Mouse (Mus musculus) lung, embryonic 14.5 days (tissue): Measurements from ENCODE around the gene Zfp655. TPM values are rescaled to one million over a fixed set of nuclear protein-coding genes. Genes with fewer than 3 reads are reported as not detected.
"Not testable (repeated sequence)": the region's sequence is repeated elsewhere in the genome, so short reads cannot be mapped to it uniquely, and the experiment has no call there.

Source experiments
- ATAC-seq: fragments of 200-750 bp; cut with Nextera tagmentation; 2 replicates; pipeline ENCODE4 v1.8.0; 2017; ENCODE audit warnings: mild to moderate bottlenecking, moderate TSS enrichment, moderate library complexity; ENCODE audit not compliant: insufficient read depth
- DNase-seq: peaks from one replicate; pipeline ENCODE4 v3.0.0-alpha.2; 2015
- H3K27ac ChIP-seq: fragments of 300-500 bp; sonication (generic); 2 replicates; pipeline ENCODE4 v1.5.1; 2014; ENCODE audit warnings: low read depth, mild to moderate bottlenecking, moderate library complexity
- H3K27me3 ChIP-seq: fragments of 300-500 bp; sonication (generic); 2 replicates; pipeline ENCODE4 v1.6.1; 2014; ENCODE audit warnings: low read length, control low read depth; ENCODE audit not compliant: insufficient read depth
- H3K36me3 ChIP-seq: fragments of 300-500 bp; sonication (generic); 2 replicates; pipeline ENCODE4 v1.6.1; 2014; ENCODE audit warnings: control low read depth; ENCODE audit not compliant: insufficient read depth
- H3K4me1 ChIP-seq: fragments of 300-500 bp; sonication (generic); 2 replicates; pipeline ENCODE4 v1.6.1; 2014; ENCODE audit warnings: antibody characterized with exemption, control low read depth; ENCODE audit not compliant: insufficient read depth
- H3K4me2 ChIP-seq: fragments of 300-500 bp; sonication (generic); 2 replicates; pipeline ENCODE4 v1.6.1; 2014; ENCODE audit warnings: mild to moderate bottlenecking
- H3K4me3 ChIP-seq: fragments of 300-500 bp; sonication (generic); 2 replicates; pipeline ENCODE4 v1.5.1; 2014; ENCODE audit warnings: low read depth, low read length
- H3K9ac ChIP-seq: fragments of 300-500 bp; sonication (generic); 2 replicates; pipeline ENCODE4 v1.6.1; 2014
- H3K9me3 ChIP-seq: fragments of 300-500 bp; sonication (generic); 2 replicates; pipeline ENCODE4 v1.6.1; 2016; ENCODE audit warnings: low read depth, low read length, control low read depth
- CTCF ChIP-seq: IDR thresholded peaks from 2 replicates; pipeline ENCODE4 v1.5.1; 2016; ENCODE audit warnings: antibody characterized with exemption, low read depth
- WGBS: fragments of 180-500 bp; shearing (Covaris S2); extraction: QIAGEN DNeasy Blood & Tissue Kit; methylation state at CpG from one replicate; pipeline ENCODE4 v1.1.7; 2014; 5-methylcytosine and 5-hydroxymethylcytosine counted together
- polyA plus RNA-seq: library from polyadenylated mRNA; unstranded; fragments of >200 nt; fragmentation: Nextera tagmentation; extraction: Ambion mirVana; gene quantifications from 2 replicates; pipeline ENCODE4 v1.2.1, GENCODE M21; 2014

The Zfp655 gene
- polyA plus RNA-seq, 1 experiment from 2014 or later: 37.0 TPM

DNA sequence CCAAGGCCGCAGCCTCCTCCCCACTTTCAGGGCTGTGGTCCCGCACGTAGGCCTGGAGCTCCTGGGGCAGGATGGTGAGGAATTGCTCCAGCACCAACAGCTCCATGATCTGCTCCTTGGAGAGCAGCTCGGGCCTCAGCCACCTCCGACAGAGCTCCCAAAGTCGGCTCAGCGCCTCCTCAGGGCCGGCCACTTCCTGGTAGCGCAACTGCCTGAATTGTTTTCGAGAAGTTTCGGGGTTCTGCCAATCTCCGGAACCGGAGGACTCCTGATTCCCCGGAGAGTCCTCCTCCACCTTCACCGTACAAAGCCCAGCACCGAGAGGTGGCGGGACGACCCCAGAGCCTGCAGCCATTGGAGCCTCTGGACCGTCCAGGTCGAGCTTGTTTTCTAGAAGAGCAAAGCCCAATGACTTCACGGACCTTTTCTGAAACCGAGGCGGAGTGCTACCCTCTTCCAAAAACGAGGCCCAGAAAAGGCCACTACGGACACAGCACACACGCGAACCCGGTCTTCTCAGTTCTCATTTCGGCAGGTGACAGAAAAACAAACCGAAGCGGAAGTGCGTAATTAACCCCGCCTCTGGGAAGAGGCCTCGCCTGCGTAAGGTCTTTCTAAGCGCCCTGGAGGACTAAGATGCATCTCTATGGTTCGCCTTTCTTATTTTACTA lies 30.1 kb upstream of the Zfp655 start, which contains the start of gene Zkscan14:
Zkscan14 (minus strand) TSS at position 548 of the 671 bp plus-strand sequence.
- no peaks in the 10 kb centered on the region; the same call in 1 of the 2 replicates for H3K4me1 ChIP-seq
- H3K4me2 ChIP-seq: peak within 1 kb of the TSS; percentile 92
- H3K9ac ChIP-seq: peak within 1 kb of the TSS; percentile 79
- 1% methylated on average over 37 of the region's 37 CpGs for WGBS
- H3K27ac ChIP-seq: peak within 1 kb of the TSS; percentile 32; the same call in 1 of the 2 replicates
- no peaks in the 10 kb centered on the region for H3K9me3 ChIP-seq
- H3K36me3 ChIP-seq: 0 out of 2 replicates have a peak, but pooled peaks cover 6% of the 10 kb centered on the region
- DNase-seq: peak; percentile 95
- no peak for TF ChIP-seq CTCF
- peak within 1 kb of the TSS; percentile 74 for H3K4me3 ChIP-seq
- ATAC-seq: peak; percentile 23; the same call in 1 of the 2 replicates
- no peaks in the 10 kb centered on the region for H3K27me3 ChIP-seq

DNA sequence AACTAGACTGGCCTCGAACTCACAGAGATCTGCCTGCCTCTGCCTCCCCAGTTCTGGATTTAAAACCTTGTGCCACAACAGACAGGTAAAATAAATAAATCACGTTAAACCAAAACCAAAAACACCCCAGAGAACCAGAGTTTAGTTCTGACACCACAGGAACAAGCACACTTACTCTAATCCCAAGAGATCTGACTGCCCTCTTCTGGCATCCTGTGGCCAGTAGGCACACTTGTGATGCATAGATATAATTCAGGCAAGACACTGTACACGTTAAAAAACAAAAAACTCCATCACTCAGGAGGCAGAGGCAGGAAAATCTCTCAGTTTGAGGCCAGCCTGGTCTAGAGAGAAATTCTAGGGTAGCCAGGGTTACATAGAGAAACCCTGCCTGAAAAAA lies 29.1 kb upstream of the Zfp655 start:
- no peak for ATAC-seq
- H3K9ac ChIP-seq: no peak overlapping the region
- TF ChIP-seq CTCF: no peak
- H3K4me1 ChIP-seq: no peaks in the 10 kb centered on the region; the same call in 1 of the 2 replicates
- no peak overlapping the region for H3K4me3 ChIP-seq
- H3K27me3 ChIP-seq: no peaks in the 10 kb centered on the region
- WGBS: 44% methylated on average over 3 of the region's 3 CpGs
- peaks cover 9% of the 10 kb centered on the region for H3K36me3 ChIP-seq
- no peaks in the 10 kb centered on the region for H3K9me3 ChIP-seq
- no peak overlapping the region for H3K27ac ChIP-seq
- H3K4me2 ChIP-seq: no peak overlapping the region
- no peak for DNase-seq

DNA sequence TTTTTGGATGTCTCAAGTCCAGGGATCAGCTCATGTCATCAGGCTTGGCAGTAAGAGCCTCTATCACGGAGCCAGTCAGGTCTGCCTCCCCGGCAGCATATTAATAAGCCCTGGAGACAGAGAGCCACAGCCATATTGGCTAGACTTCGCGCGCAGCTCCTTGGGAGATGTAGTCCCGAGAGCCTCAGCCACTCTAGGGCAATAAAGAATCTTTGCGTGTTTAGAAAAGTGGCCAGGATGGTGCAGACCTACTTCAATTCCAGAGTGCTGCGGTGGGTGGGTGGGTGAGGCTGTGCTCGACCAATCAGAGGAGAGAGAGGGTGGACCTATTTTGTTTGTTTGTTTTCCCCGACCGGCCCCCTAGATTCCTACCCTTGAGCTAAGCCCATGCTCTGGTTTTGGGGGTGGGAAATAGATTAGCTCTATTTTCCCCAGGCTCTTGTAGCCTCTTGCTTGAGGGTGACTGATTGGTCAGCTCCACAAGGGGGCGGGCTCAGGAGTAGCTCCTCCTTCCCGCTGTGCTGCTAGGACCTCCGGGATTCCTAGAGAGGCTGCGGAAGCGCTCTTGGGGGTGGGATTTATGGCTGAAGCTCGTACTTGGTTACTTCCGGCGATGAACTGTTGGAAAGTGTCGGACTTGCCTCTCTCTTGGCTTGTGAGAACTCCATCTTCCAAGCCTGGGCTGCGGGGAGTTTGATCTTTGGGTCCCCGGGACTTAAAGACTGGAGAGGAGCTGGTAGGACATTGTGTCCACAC lies 27.4 kb upstream of the Zfp655 start, which contains the start of gene Zkscan5:
Zkscan5 (plus strand) TSS at position 627 of the 756 bp plus-strand sequence.
- Histone ChIP-seq H3K4me1 (no peaks in the 10 kb centered on the region; the same call in 1 of the 2 replicates), H3K9me3 (no peaks in the 10 kb centered on the region), H3K36me3 (peaks cover 8% of the 10 kb centered on the region), H3K9ac (peak within 1 kb of the TSS; percentile 62), H3K27ac (peak within 1 kb of the TSS; percentile 92), H3K4me3 (peak within 1 kb of the TSS; percentile 57), H3K27me3 (no peaks in the 10 kb centered on the region), H3K4me2 (peak within 1 kb of the TSS; percentile 74)
- under 1% methylated on average over 22 of the region's 22 CpGs for WGBS
- peak; percentile 31; the same call in 1 of the 2 replicates for TF ChIP-seq CTCF
- DNase-seq (peak; percentile 99), ATAC-seq (peak; percentile 97)

DNA sequence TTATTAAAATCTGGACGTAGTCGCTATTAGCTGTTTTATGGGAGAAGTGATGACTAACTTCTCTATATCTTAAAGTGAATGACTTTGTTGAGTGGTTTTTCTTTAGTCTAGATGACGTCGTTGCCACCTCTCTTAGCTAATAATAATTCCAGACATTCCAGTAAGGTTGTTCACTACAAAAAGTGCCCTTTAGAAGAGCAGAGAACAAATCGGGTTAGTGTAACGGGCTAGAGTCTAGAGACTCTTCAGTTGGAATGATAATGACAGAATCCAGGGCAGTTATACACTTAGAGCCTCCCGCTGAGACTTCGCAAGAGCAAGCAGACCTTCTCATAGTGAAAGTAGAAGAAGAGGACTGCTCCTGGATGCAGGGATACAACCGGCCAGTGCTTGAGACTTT lies 26.5 kb upstream of the Zfp655 start:
- ATAC-seq: no peak
- peak overlapping the region; percentile 74 for H3K4me2 ChIP-seq
- H3K27me3 ChIP-seq: no peaks in the 10 kb centered on the region
- DNase-seq: peak; percentile 27
- peak overlapping the region; percentile 62 for H3K9ac ChIP-seq
- H3K27ac ChIP-seq: no peak overlapping the region
- no peaks in the 10 kb centered on the region; the same call in 1 of the 2 replicates for H3K4me1 ChIP-seq
- TF ChIP-seq CTCF: no peak
- WGBS: 11% methylated on average over 9 of the region's 9 CpGs
- no peaks in the 10 kb centered on the region for H3K9me3 ChIP-seq
- H3K36me3 ChIP-seq: peaks cover 12% of the 10 kb centered on the region
- H3K4me3 ChIP-seq: peak overlapping the region; percentile 57

DNA sequence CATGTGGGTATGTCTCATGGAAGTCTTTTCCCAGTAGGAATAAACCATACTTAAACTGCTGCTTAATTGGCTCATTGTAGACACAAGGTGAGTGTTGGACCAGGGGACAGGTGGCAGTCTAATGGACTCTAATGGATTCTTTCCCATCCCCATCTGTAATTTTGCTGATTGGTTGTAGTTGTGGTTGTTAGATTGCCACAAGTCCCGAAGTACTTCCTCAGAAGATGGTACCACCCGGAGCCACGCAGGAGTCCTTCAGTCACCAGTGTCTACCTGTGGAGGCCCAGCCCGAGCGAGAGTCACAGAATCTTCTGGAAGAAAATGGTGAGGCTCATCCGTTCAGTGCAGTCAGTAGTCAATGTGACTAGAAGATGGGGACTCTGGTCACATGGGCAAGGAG lies 24.1 kb upstream of the Zfp655 start:
- Histone ChIP-seq H3K27ac (no peak overlapping the region), H3K9ac (no peak overlapping the region), H3K36me3 (peaks cover 33% of the 10 kb centered on the region), H3K4me2 (no peak overlapping the region), H3K4me1 (no peaks in the 10 kb centered on the region; the same call in 1 of the 2 replicates), H3K27me3 (no peaks in the 10 kb centered on the region), H3K4me3 (no peak overlapping the region), H3K9me3 (no peaks in the 10 kb centered on the region)
- WGBS: 95% methylated on average over 6 of the region's 6 CpGs
- ATAC-seq: no peak
- DNase-seq: no peak
- no peak for TF ChIP-seq CTCF

DNA sequence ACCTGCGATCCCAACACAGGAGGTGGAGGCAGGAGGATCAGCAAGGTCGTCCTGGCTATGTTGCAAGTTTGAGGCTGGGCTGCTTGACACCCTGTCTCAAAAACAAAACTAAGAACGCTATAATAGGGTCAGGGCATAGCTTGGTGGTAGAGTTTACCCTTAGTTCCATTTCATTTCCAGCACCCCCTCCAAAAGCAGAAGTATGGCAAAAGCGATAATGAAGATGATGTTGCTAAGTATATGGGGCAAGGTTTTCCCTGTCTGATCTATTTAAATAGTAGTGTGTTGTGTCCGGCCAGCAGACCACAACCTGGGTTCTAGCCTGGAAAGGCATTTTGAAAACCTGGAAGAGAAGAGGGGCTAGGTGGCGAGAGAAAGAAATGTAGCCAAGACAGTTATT lies 23.6 kb upstream of the Zfp655 start:
- Histone ChIP-seq H3K4me2 (no peak overlapping the region), H3K27me3 (no peaks in the 10 kb centered on the region), H3K9ac (no peak overlapping the region), H3K4me3 (no peak overlapping the region), H3K9me3 (no peaks in the 10 kb centered on the region), H3K36me3 (peaks cover 39% of the 10 kb centered on the region), H3K4me1 (no peaks in the 10 kb centered on the region; the same call in 1 of the 2 replicates), H3K27ac (no peak overlapping the region)
- WGBS: 85% methylated on average over 5 of the region's 6 CpGs
- no peak for ATAC-seq
- DNase-seq: no peak
- TF ChIP-seq CTCF: no peak

DNA sequence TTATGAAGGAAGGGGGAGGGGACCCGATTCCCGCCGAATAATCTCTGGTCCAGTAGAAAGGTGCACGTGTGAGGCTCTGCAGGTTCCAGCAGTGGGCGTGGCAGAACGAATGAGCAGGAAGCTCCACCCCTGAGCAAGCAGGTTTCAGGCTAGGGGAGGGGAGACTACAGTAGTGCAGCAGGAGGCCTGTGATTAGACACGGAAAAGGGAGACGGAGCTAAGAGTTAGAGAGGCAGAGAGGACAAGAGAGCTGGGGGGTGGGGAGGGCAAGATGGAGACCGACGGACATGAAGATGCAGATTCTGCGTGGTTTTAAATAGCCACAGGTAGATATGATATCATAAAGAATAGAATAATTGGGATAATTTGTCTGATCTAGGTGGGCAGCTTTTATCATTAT lies 23.1 kb upstream of the Zfp655 start:
- not testable (repeated sequence) for H3K9me3 ChIP-seq, H3K27me3 ChIP-seq, H3K27ac ChIP-seq, H3K4me2 ChIP-seq, H3K9ac ChIP-seq, H3K4me3 ChIP-seq, ATAC-seq, DNase-seq, H3K4me1 ChIP-seq
- 47% methylated on average over 11 of the region's 11 CpGs for WGBS
- H3K36me3 ChIP-seq: peaks cover 43% of the 10 kb centered on the region
